Mouse (Mus musculus) heart, postnatal 4 days (tissue): ENCODE results near the gene Prss43. TPM values are rescaled to one million over a fixed set of nuclear protein-coding genes. Genes with fewer than 3 reads are reported as not detected.

ENCODE experiments used
- DNase-seq: peaks from one replicate; pipeline ENCODE4 v3.0.0; 2021
- total RNA-seq, 2 experiments: library from RNA; stranded (reverse); gene quantifications; 2 replicates each; pipeline ENCODE4 v1.2.3; 2021

Prss43 gene
- total RNA-seq, 2 experiments from 2014 or later, result not detected

- DNase-seq, result no peak
These were observed 14.9 kb downstream of the Prss43 start for GRCm38 (mm10) chr9:110841438-110841837.

GRCm38 (mm10) chr9:110844206-110844605, 17.7 kb downstream of the Prss43 start, which contains the start of gene Prss46:
Gene Prss46 (plus strand): TSS chr9:110844506.
- DNase-seq, result no peak

- no peak for DNase-seq
These were observed 22.7 kb downstream of the Prss43 start for GRCm38 (mm10) chr9:110849162-110849561.

GRCm38 (mm10) chr9:110855903-110856302, 29.4 kb downstream of the Prss43 start:
- DNase-seq, result no peak

GRCm38 (mm10) chr9:110856920-110857319, 30.4 kb downstream of the Prss43 start:
- no peak for DNase-seq

GRCm38 (mm10) chr9:110857781-110858472, 31.4 kb downstream of the Prss43 start, which contains the start of gene Prss50:
Gene Prss50 (plus strand): TSS chr9:110857967.
- DNase-seq, result no peak

- DNase-seq, result no peak
These were observed 32.0 kb downstream of the Prss43 start for GRCm38 (mm10) chr9:110858523-110858922.

- no peak for DNase-seq
These were observed 32.6 kb downstream of the Prss43 start for GRCm38 (mm10) chr9:110858967-110859596.

GRCm38 (mm10) chr9:110871030-110871429, 44.5 kb downstream of the Prss43 start:
- peak; percentile 69 for DNase-seq

- peak; percentile 57 for DNase-seq
These were observed 47.5 kb downstream of the Prss43 start for GRCm38 (mm10) chr9:110873681-110874659.

GRCm38 (mm10) chr9:110874660-110875191, 48.2 kb downstream of the Prss43 start:
- DNase-seq, result no peak

GRCm38 (mm10) chr9:110875288-110875695, 48.8 kb downstream of the Prss43 start:
- no peak for DNase-seq

GRCm38 (mm10) chr9:110877353-110877752, 50.9 kb downstream of the Prss43 start:
- no peak for DNase-seq

- peak; percentile 88 for DNase-seq
These were observed 51.4 kb downstream of the Prss43 start for GRCm38 (mm10) chr9:110877888-110878287.

- DNase-seq, result no peak
These were observed 52.9 kb downstream of the Prss43 start, which contains the start of gene Als2cl for GRCm38 (mm10) chr9:110879191-110879920. Gene Als2cl (plus strand): TSS chr9:110879870.

GRCm38 (mm10) chr9:110879998-110880561, 53.6 kb downstream of the Prss43 start, which contains the start of gene Tmie:
Gene Tmie (minus strand): TSS chr9:110880113.
- DNase-seq, result peak; percentile 83

GRCm38 (mm10) chr9:110880772-110881171, 54.3 kb downstream of the Prss43 start:
- no peak for DNase-seq
